Mouse (Mus musculus): ENCODE measurements at regions not wholly inside any gene's neighbourhood (a gene's known extent, or its start where the extent isn't known, plus 50 kb on each side); places are given as distances from the start of the nearest gene placed in this dataset.

DNA sequence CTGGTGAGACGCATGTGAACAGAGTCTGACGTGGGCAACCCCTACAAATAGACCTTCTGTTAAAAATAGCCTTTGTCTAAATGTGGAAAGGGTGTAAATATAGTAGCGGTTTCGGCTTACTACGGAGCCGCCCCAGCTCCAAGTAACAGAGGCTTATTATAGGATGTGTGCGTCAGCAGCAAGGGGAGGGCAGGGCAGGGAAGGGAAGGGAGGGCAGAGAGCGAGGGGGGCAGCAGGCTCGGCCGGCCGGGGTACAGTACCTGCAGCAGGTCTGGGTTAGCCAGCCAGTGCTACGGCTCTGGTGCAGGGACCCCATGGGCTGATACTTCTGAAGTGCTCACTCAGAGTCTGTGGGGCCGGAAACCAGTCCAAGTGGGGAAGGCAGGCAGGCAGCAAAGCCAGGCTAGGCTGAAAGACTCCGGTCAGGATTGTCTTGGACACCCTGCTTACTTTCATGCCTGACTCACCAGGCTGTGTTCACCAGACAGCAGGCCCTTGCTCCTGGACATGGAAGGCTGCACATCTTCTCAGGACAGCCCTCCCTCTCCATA is 129.5 kb downstream of the Sec61b start:
- TF ChIP-seq POLR2A (IDR thresholded peaks at IDR 0.05; ENCODE audit: borderline replicate concordance, extremely low read depth, insufficient read depth, insufficient read length, poor library complexity, severe bottlenecking), result no peak
- TF ChIP-seq CTCF (IDR thresholded peaks at IDR 0.05; ENCODE audit: borderline replicate concordance, extremely low read depth, insufficient read depth, insufficient read length), result no peak

Measured in brain, embryonic 14.5 days (tissue).